8 mouse cellular contexts compared by ENCODE assay signal in genomic region chrX:140600410-140601109, GRCm38 (mm10). TPM values are rescaled to one million over a fixed set of nuclear protein-coding genes. Genes with fewer than 3 reads are reported as not detected.
DNase-seq lines count a peak whose midpoint lies in the region; ATAC-seq lines count a peak whose summit lies in the region.

Tsc22d3 (minus strand) TSS chrX:140600659.

- ATAC-seq in hindbrain, embryonic 16.5 days: peak; percentile 69

- H3K4me3 ChIP-seq in hindbrain, embryonic 16.5 days (ENCODE audit: low read length): peak within 1 kb of the TSS; percentile 56

- 23% methylated on average over 28 of the region's 28 CpGs for WGBS in hindbrain, embryonic 16.5 days

- H3K4me2 ChIP-seq in hindbrain, embryonic 16.5 days (ENCODE audit: low read length): peak within 1 kb of the TSS; percentile 87

- peaks cover 6% of the 10 kb centered on the region; the same call in 1 of the 2 replicates for H3K4me1 ChIP-seq in hindbrain, embryonic 16.5 days (ENCODE audit: control insufficient read depth, insufficient read depth, low read depth, low read length)

- peak; percentile 34 for DNase-seq in WW6 (ENCODE audit: low read depth, low spot score)
- DNase-seq in cerebellum, postnatal 36 days: peak; percentile 44 to 65
- DNase-seq in gastrocnemius, adult 8-10 months (ENCODE audit: low spot score in 2 of 2): peak in 1 of 2 experiments; percentile 27
- peak; percentile 20 to 29 for DNase-seq in layer of hippocampus, postnatal 36 days
- DNase-seq in lung, postnatal 25 days (ENCODE audit: low spot score): peak; percentile 75
- DNase-seq in retina, postnatal 7 days (ENCODE audit: low read depth, low spot score): peak; percentile 25
- DNase-seq in urinary bladder, postnatal 14 days (ENCODE audit: low spot score): peak; percentile 58

- H3K36me3 ChIP-seq in hindbrain, embryonic 16.5 days (ENCODE audit: control insufficient read depth, insufficient read depth, low read length): no peaks in the 10 kb centered on the region

- peaks cover 3% of the 10 kb centered on the region; the same call in 1 of the 2 replicates for H3K9me3 ChIP-seq in hindbrain, embryonic 16.5 days (ENCODE audit: control insufficient read depth, low read length)

- H3K27me3 ChIP-seq in hindbrain, embryonic 16.5 days (replicated peaks; ENCODE audit: control insufficient read depth, insufficient read depth, low read length): peaks cover 24% of the 10 kb centered on the region

- H3K27ac ChIP-seq in hindbrain, embryonic 16.5 days (ENCODE audit: low read depth, low read length): no peak within 1 kb of the TSS

- no peak within 1 kb of the TSS; the same call in 1 of the 2 replicates for H3K9ac ChIP-seq in hindbrain, embryonic 16.5 days (ENCODE audit: low read depth, low read length)

RNA-seq across cellular contexts. Expression of gene Tsc22d3, which starts in this region (rescaled TPM):
- 100 to 1,000 TPM; 249 to 357 (median 312) TPM for total RNA-seq in gastrocnemius, adult 8-10 months (2022)
- 135 and 147 TPM in 2 replicates for polyA plus RNA-seq in hindbrain, embryonic 16.5 days (2015; fragmentation: Nextera tagmentation; extraction: Ambion mirVana)
- total RNA-seq in layer of hippocampus, postnatal 36 days (2021): 100 to 1,000 TPM in 1 of 2 experiments, 10 to 100 TPM in 1; 96.2 to 138 TPM
